Mouse (Mus musculus): ENCODE measurements at regions not wholly inside any gene's neighbourhood (a gene's known extent, or its start where the extent isn't known, plus 50 kb on each side); places are given as distances from the start of the nearest gene placed in this dataset.

DNA sequence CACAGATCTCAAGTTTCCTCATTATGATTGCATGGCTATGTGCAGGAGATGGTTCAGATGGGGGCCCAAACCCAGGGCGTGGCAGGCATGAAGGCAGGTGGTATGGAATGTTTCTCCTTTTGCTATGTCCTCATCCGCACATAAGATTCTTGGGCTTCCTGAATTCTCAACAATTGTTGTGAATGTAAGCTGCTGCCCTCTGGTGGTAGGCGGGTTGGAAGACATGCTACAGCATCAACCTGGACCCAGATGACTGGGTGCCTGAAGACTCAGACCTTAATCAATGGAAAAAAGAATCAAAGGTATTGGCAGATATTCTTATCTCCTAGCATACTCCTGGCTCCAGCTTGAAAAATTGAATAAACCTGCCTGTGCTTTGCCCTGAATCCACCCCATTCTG is 211.3 kb upstream of the Gm4985 start:
- peak in 1 of 2 experiments; percentile 12 for DNase-seq

- peak in 1 of 2 experiments; percentile 21 for DNase-seq
These were observed 202.9 kb upstream of the Gm4985 start for GRCm38 (mm10) chrX:24161654-24162053.

DNA sequence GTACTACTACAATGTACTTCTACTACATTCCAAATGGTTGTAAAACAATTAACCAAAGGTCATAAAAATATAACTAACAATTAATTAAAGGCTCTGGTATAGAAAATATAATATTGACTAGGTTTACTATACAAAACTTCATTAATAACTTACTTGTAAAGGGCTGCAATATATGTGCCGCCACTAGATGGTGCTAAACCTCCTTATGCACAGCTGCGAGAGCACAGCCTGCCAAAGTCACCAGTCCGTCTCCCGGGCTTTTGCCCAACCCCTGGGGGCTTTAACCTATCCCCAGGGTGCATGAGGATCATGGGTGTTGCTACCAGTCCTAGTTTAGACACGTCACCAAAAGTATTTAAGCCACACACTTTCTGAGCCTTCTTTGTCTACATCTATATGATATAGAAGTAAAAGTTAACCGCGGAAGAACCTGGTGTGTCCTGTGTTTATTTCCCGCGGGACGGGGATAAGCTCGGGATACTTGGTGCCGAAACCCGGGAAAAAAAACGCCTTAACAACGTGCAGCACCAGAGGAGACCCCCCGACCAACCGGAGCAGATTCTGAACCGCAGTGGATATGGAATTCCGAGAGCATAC is 194.6 kb upstream of the Gm4985 start:
- peak in 1 of 2 experiments; percentile 11 for DNase-seq
